Mouse (Mus musculus): ENCODE results near the gene Ccl11.

Gene Ccl11

GRCm38 (mm10) chr11:82057646-82058045 lies at the start of gene Ccl11:
Ccl11 (plus strand) TSS chr11:82057823.
- DNase-seq (ENCODE audit: low read depth in 2 of 2, low spot score in 2 of 2), result no peak

GRCm38 (mm10) chr11:82010115-82010514 lies 47.5 kb upstream of the Ccl11 start:
- no peak for DNase-seq (ENCODE audit: low read depth in 2 of 2, low spot score in 2 of 2)

- DNase-seq (ENCODE audit: low read depth in 2 of 2, low spot score in 2 of 2), result no peak
Measured at GRCm38 (mm10) chr11:82011411-82012193, 46.0 kb upstream of the Ccl11 start.

- DNase-seq (ENCODE audit: low read depth in 2 of 2, low spot score in 2 of 2), result no peak
Measured at GRCm38 (mm10) chr11:82013756-82014155, 43.9 kb upstream of the Ccl11 start.

GRCm38 (mm10) chr11:82015066-82015465 lies 42.6 kb upstream of the Ccl11 start:
- DNase-seq (ENCODE audit: low read depth in 2 of 2, low spot score in 2 of 2), result no peak

GRCm38 (mm10) chr11:82016181-82016780 lies 41.3 kb upstream of the Ccl11 start:
- DNase-seq (ENCODE audit: low read depth in 2 of 2, low spot score in 2 of 2), result no peak

GRCm38 (mm10) chr11:82019389-82019788 lies 38.2 kb upstream of the Ccl11 start:
- no peak for DNase-seq (ENCODE audit: low read depth in 2 of 2, low spot score in 2 of 2)

- no peak for DNase-seq (ENCODE audit: low read depth in 2 of 2, low spot score in 2 of 2)
Measured at GRCm38 (mm10) chr11:82019793-82020192, 37.8 kb upstream of the Ccl11 start.

GRCm38 (mm10) chr11:82021406-82021805 lies 36.2 kb upstream of the Ccl11 start:
- no peak for DNase-seq (ENCODE audit: low read depth in 2 of 2, low spot score in 2 of 2)

- DNase-seq (ENCODE audit: low read depth in 2 of 2, low spot score in 2 of 2), result no peak
Measured at GRCm38 (mm10) chr11:82022504-82023056, 35.0 kb upstream of the Ccl11 start.

GRCm38 (mm10) chr11:82023769-82024168 lies 33.9 kb upstream of the Ccl11 start:
- no peak for DNase-seq (ENCODE audit: low read depth in 2 of 2, low spot score in 2 of 2)

GRCm38 (mm10) chr11:82030171-82030570 lies 27.5 kb upstream of the Ccl11 start:
- no peak for DNase-seq (ENCODE audit: low read depth in 2 of 2, low spot score in 2 of 2)

- DNase-seq (ENCODE audit: low read depth in 2 of 2, low spot score in 2 of 2), result no peak
Measured at GRCm38 (mm10) chr11:82032136-82032535, 25.5 kb upstream of the Ccl11 start.

- DNase-seq (ENCODE audit: low read depth in 2 of 2, low spot score in 2 of 2), result no peak
Measured at GRCm38 (mm10) chr11:82032678-82033344, 24.8 kb upstream of the Ccl11 start.

GRCm38 (mm10) chr11:82034446-82034845 lies 23.2 kb upstream of the Ccl11 start:
- no peak for DNase-seq (ENCODE audit: low read depth in 2 of 2, low spot score in 2 of 2)

- no peak for DNase-seq (ENCODE audit: low read depth in 2 of 2, low spot score in 2 of 2)
Measured at GRCm38 (mm10) chr11:82035356-82035755, 22.3 kb upstream of the Ccl11 start, which contains the start of gene Ccl2. Ccl2 (plus strand) TSS chr11:82035571.

GRCm38 (mm10) chr11:82035857-82036256 lies 21.8 kb upstream of the Ccl11 start:
- DNase-seq (ENCODE audit: low read depth in 2 of 2, low spot score in 2 of 2), result no peak

- DNase-seq (ENCODE audit: low read depth in 2 of 2, low spot score in 2 of 2), result no peak
Measured at GRCm38 (mm10) chr11:82038535-82038934, 19.1 kb upstream of the Ccl11 start, which contains the start of gene Gm17268. Gm17268 (minus strand) TSS chr11:82038562.

GRCm38 (mm10) chr11:82039132-82039660 lies 18.4 kb upstream of the Ccl11 start:
- no peak for DNase-seq (ENCODE audit: low read depth in 2 of 2, low spot score in 2 of 2)

GRCm38 (mm10) chr11:82041671-82042080 lies 15.9 kb upstream of the Ccl11 start:
- no peak for DNase-seq (ENCODE audit: low read depth in 2 of 2, low spot score in 2 of 2)

GRCm38 (mm10) chr11:82045471-82045870 lies 12.2 kb upstream of the Ccl11 start, which contains the start of gene Ccl7:
Ccl7 (plus strand) TSS chr11:82045712.
- no peak for DNase-seq (ENCODE audit: low read depth in 2 of 2, low spot score in 2 of 2)

All from CD8-positive naive resting alpha-beta T cell, adult 2 months (primary cell).